Mouse (Mus musculus) heart, embryonic 11.5 days (tissue): ENCODE results near the gene Zfp831. TPM values are rescaled to one million over a fixed set of nuclear protein-coding genes. Genes with fewer than 3 reads are reported as not detected.

Experiments
- ATAC-seq: fragments of 200-750 bp; cut with Nextera tagmentation; replicated peaks from 2 replicates; pipeline ENCODE4 v1.8.0; 2017; ENCODE audit warnings: moderate library complexity; ENCODE audit not compliant: insufficient number of reproducible peaks, low FRiP score, low TSS enrichment
- H3K27ac ChIP-seq: fragments of 300-500 bp; sonication (generic); 2 replicates; pipeline ENCODE4 v1.5.1; 2014; ENCODE audit warnings: mild to moderate bottlenecking, low read depth, low read length
- H3K27me3 ChIP-seq: fragments of 300-500 bp; sonication (generic); 2 replicates; pipeline ENCODE4 v1.6.1; 2014; ENCODE audit warnings: mild to moderate bottlenecking, low read length, mixed read lengths; ENCODE audit not compliant: control insufficient read depth, insufficient read depth
- H3K36me3 ChIP-seq: fragments of 300-500 bp; sonication (generic); 2 replicates; pipeline ENCODE4 v1.6.1; 2014; ENCODE audit warnings: mild to moderate bottlenecking, low read length, moderate library complexity, mixed read lengths; ENCODE audit not compliant: control insufficient read depth, insufficient read depth
- H3K4me1 ChIP-seq: fragments of 300-500 bp; sonication (generic); 2 replicates; pipeline ENCODE4 v1.6.1; 2014; ENCODE audit warnings: low read length; ENCODE audit not compliant: control insufficient read depth, insufficient read depth
- H3K4me2 ChIP-seq: fragments of 300-500 bp; sonication (generic); 2 replicates; pipeline ENCODE4 v1.6.1; 2014; ENCODE audit warnings: mild to moderate bottlenecking, moderate library complexity
- H3K4me3 ChIP-seq: fragments of 300-500 bp; sonication (generic); 2 replicates; pipeline ENCODE4 v1.5.1; 2014; ENCODE audit warnings: low read depth, low read length
- H3K9ac ChIP-seq: fragments of 300-500 bp; sonication (generic); 2 replicates; pipeline ENCODE4 v1.6.1; 2014; ENCODE audit warnings: mild to moderate bottlenecking, low read depth, low read length, moderate library complexity
- H3K9me3 ChIP-seq: fragments of 300-500 bp; sonication (generic); replicated peaks from 2 replicates; pipeline ENCODE4 v1.6.1; 2016; ENCODE audit warnings: low read length; ENCODE audit not compliant: control insufficient read depth
- WGBS: fragments of 180-500 bp; shearing (Covaris S2); extraction: QIAGEN DNeasy Blood & Tissue Kit; methylation state at CpG from one replicate; pipeline ENCODE4 v1.1.7; 2014; ENCODE audit not compliant: insufficient replicate concordance; 5-methylcytosine and 5-hydroxymethylcytosine counted together
- polyA plus RNA-seq: library from polyadenylated mRNA; unstranded; fragments of >200 nt; fragmentation: Nextera tagmentation; extraction: Ambion mirVana; gene quantifications from 2 replicates; pipeline ENCODE4 v1.2.1, GENCODE M21; 2014

Gene Zfp831
- polyA plus RNA-seq, 1 experiment from 2014 or later = not detected

DNA sequence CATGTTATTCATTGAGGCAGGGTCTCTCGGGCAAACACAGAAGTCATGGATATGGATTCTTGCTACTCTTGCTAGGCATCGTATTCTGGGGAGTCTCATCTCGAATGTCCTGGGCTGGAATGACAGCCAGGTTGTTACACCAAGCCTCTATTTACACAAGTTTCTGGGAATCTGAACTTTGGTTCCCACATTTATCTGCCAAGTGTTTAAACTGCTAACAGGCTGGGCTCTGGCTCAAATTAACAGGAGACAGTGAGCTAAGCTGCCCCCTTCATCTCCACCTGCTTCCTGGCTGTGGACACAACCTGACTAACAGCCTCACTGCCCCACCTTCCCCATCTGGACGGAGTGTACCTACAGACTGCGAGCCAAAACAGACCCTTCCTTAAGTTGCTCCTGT lies 88.6 kb downstream of the Zfp831 start:
- Histone ChIP-seq H3K36me3 (no peaks in the 10 kb centered on the region), H3K27me3 (no peaks in the 10 kb centered on the region), H3K9me3 (no peaks in the 10 kb centered on the region), H3K4me3 (no peak overlapping the region), H3K27ac (no peak overlapping the region), H3K9ac (no peak overlapping the region), H3K4me1 (no peaks in the 10 kb centered on the region), H3K4me2 (no peak overlapping the region)
- 66% methylated on average over 5 of the region's 5 CpGs for WGBS
- no peak for ATAC-seq

DNA sequence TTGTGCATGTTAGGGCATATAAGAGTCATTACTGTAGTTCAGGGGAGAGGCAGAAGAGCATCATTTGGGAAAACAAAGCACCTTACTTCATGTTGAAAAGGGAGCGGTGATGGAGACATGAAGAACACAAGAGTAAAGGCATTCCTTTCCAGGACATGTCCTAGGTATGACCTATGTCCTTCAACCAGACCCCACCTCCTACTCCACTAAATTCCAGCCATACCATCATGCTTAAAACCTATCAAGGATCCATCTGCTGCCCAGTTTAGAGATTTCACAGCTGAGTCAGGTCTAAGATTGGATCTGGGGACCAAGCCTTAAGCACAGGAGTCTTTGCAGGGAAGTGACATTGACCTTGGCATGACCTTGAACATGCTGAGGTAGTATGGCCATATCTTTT lies 91.9 kb downstream of the Zfp831 start:
- H3K4me2 ChIP-seq = no peak overlapping the region
- H3K9ac ChIP-seq = no peak overlapping the region
- H3K9me3 ChIP-seq = no peaks in the 10 kb centered on the region
- H3K36me3 ChIP-seq = no peaks in the 10 kb centered on the region
- no peak overlapping the region for H3K27ac ChIP-seq
- H3K4me1 ChIP-seq = no peaks in the 10 kb centered on the region
- H3K27me3 ChIP-seq = no peaks in the 10 kb centered on the region
- WGBS = 83% methylated on average over 1 of the region's 1 CpGs
- no peak overlapping the region for H3K4me3 ChIP-seq
- ATAC-seq = no peak

GRCm38 (mm10) chr2:174747182-174747581 lies 103.8 kb downstream of the Zfp831 start:
- H3K9ac ChIP-seq = no peak overlapping the region
- no peaks in the 10 kb centered on the region for H3K4me1 ChIP-seq
- no peak for ATAC-seq
- H3K27ac ChIP-seq = no peak overlapping the region
- H3K9me3 ChIP-seq = no peaks in the 10 kb centered on the region
- no peak overlapping the region for H3K4me2 ChIP-seq
- H3K4me3 ChIP-seq = no peak overlapping the region
- 67% methylated on average over 1 of the region's 1 CpGs for WGBS
- no peaks in the 10 kb centered on the region for H3K27me3 ChIP-seq
- H3K36me3 ChIP-seq = no peaks in the 10 kb centered on the region

GRCm38 (mm10) chr2:174748381-174748780 lies 105.0 kb downstream of the Zfp831 start:
- no peaks in the 10 kb centered on the region for H3K27me3 ChIP-seq
- H3K36me3 ChIP-seq = no peaks in the 10 kb centered on the region
- H3K9me3 ChIP-seq = no peaks in the 10 kb centered on the region
- peak overlapping the region; percentile 10; the same call in 1 of the 2 replicates for H3K4me2 ChIP-seq
- no peak overlapping the region for H3K27ac ChIP-seq
- no peak overlapping the region for H3K9ac ChIP-seq
- H3K4me1 ChIP-seq = no peaks in the 10 kb centered on the region
- ATAC-seq = 0 out of 2 replicates have a peak, but pooled peaks have one; percentile 14
- no peak overlapping the region for H3K4me3 ChIP-seq
- WGBS = 67% methylated on average over 8 of the region's 8 CpGs

GRCm38 (mm10) chr2:174753197-174753596 lies 109.9 kb downstream of the Zfp831 start:
- WGBS = 81% methylated on average over 1 of the region's 1 CpGs
- Histone ChIP-seq H3K36me3 (no peaks in the 10 kb centered on the region), H3K4me3 (no peak overlapping the region), H3K27ac (no peak overlapping the region), H3K4me1 (no peaks in the 10 kb centered on the region), H3K9ac (no peak overlapping the region), H3K27me3 (no peaks in the 10 kb centered on the region), H3K4me2 (no peak overlapping the region), H3K9me3 (no peaks in the 10 kb centered on the region)
- no peak for ATAC-seq

GRCm38 (mm10) chr2:174754231-174754630 lies 110.9 kb downstream of the Zfp831 start:
- H3K27ac ChIP-seq = no peak overlapping the region
- no peak for ATAC-seq
- no peak overlapping the region for H3K4me3 ChIP-seq
- no peak overlapping the region for H3K4me2 ChIP-seq
- 80% methylated on average over 1 of the region's 1 CpGs for WGBS
- H3K27me3 ChIP-seq = peaks cover under 1% of the 10 kb centered on the region; the same call in 1 of the 2 replicates
- no peak overlapping the region for H3K9ac ChIP-seq
- H3K4me1 ChIP-seq = no peaks in the 10 kb centered on the region
- H3K9me3 ChIP-seq = no peaks in the 10 kb centered on the region
- no peaks in the 10 kb centered on the region for H3K36me3 ChIP-seq

DNA sequence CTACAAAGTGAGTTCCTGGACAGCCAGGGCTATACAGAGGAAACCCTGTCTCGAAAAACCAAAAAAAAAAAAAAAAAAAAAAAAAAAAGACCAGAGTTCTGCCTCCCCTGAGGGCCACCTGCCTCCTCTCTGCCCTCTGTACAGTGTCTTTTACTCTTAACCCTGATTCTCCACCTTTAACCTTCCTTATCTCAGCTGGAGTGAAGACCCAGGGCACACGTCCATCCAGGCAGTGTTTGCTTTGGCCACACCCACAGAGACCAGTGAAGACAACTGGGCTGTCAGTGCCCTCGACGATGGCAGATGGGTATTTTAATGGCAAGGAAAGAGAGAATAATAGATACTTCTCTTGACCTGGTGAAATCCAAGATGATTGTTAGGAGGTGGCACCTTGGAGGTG lies 115.9 kb downstream of the Zfp831 start:
- Histone ChIP-seq H3K27me3 (peaks cover 24% of the 10 kb centered on the region), H3K9me3 (no peaks in the 10 kb centered on the region), H3K4me1 (no peaks in the 10 kb centered on the region), H3K4me2 (no peak overlapping the region), H3K27ac (no peak overlapping the region), H3K36me3 (no peaks in the 10 kb centered on the region), H3K9ac (no peak overlapping the region), H3K4me3 (no peak overlapping the region)
- 65% methylated on average over 4 of the region's 4 CpGs for WGBS
- ATAC-seq = no peak

Other genes with a start within 250 kb of the Zfp831 start
- 99.5 and 101 TPM in 2 replicates for gene Nelfcd, start 227.7 kb upstream of the Zfp831 start, polyA plus RNA-seq
- gene Ctsz, start 204.5 kb upstream of the Zfp831 start, polyA plus RNA-seq = 110 and 117 TPM in 2 replicates
- gene Tubb1, start 192.8 kb upstream of the Zfp831 start, polyA plus RNA-seq = 11.0 and 14.6 TPM in 2 replicates
- 953 and 1,053 TPM in 2 replicates for gene Atp5e, start 179.4 kb upstream of the Zfp831 start, polyA plus RNA-seq
- gene Prelid3b, start 170.5 kb upstream of the Zfp831 start, polyA plus RNA-seq = 140 and 165 TPM in 2 replicates
- gene Edn3, start 117.1 kb downstream of the Zfp831 start, polyA plus RNA-seq = 1.4 TPM in 2 replicates